Mouse (Mus musculus): ENCODE measurements around the gene Atp5k. TPM values are rescaled to one million over a fixed set of nuclear protein-coding genes. Genes with fewer than 3 reads are reported as not detected.

The Atp5k gene
- 63.6 to 88.8 TPM (median 69.4 TPM) in 4 replicates for total RNA-seq (2023)

GRCm38 (mm10) chr5:108433804-108434587 is at the start of gene Atp5k:
TSS of gene Atp5k (minus strand) at chr5:108434448.

GRCm38 (mm10) chr5:108461082-108462065 is 27.1 kb upstream of the Atp5k start, which contains the start of gene Pcgf3:
TSS of gene Pcgf3 (plus strand) at chr5:108461232.

GRCm38 (mm10) chr5:108448785-108449668 is 14.8 kb upstream of the Atp5k start, which contains the start of gene Mfsd7a:
TSS of gene Mfsd7a (minus strand) at chr5:108448891.

DNA sequence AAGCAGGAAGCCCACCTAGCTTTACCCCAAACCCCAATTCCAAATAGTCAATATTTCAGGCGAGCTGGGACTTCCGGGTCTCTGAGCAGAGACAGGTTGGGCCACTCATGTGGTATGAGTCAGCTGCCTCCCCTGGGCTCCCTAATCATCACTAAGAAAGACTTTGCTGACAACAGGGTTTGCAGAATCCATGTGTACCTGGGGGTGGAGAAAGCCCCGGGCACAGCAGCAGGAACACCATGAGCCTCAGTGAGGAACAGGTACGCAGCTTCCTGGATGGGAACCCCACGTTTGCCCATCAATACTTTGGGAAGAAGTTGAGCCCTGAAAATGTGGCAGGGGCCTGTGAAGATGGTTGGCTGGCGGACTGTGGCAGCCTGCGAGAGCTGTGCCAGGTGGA is 46.0 kb downstream of the Atp5k start, which contains the start of gene Pde6b:
Gene Pde6b (plus strand): TSS at position 191 of the 400 bp plus-strand sequence.

Other genes with a start within 250 kb of the Atp5k start
- gene Dr1, start 165.6 kb downstream of the Atp5k start, total RNA-seq (2023), result 31.1 to 37.0 TPM (median 34.5 TPM) in 4 replicates
- 2.5 to 4.3 TPM (median 3.7 TPM) in 4 replicates for gene Pigg, start 121.8 kb downstream of the Atp5k start, total RNA-seq (2023)
- not detected in 4 replicates for gene Gm42517, start 66.5 kb downstream of the Atp5k start, total RNA-seq (2023)
- gene Pde6b, start 46.1 kb downstream of the Atp5k start, total RNA-seq (2023), result not detected in 4 replicates
- not detected in 4 replicates for gene Mfsd7a, start 14.4 kb upstream of the Atp5k start, total RNA-seq (2023)
- gene Pcgf3, start 26.8 kb upstream of the Atp5k start, total RNA-seq (2023), result 16.8 to 26.2 TPM (median 22.8 TPM) in 4 replicates
- gene Cplx1, start 115.6 kb upstream of the Atp5k start, total RNA-seq (2023), result not detected in 4 replicates
- gene Gak, start 195.3 kb upstream of the Atp5k start, total RNA-seq (2023), result 143 to 166 TPM (median 155 TPM) in 4 replicates
- 17.2 to 22.4 TPM (median 18.6 TPM) in 4 replicates for gene Tmem175, start 195.3 kb upstream of the Atp5k start, total RNA-seq (2023)
- 33.5 to 39.5 TPM (median 38.0 TPM) in 4 replicates for gene Idua, start 225.9 kb upstream of the Atp5k start, total RNA-seq (2023)
- 38.8 to 47.8 TPM (median 40.7 TPM) in 4 replicates for gene Dgkq, start 235.2 kb upstream of the Atp5k start, total RNA-seq (2023)
- gene Slc26a1, start 241.1 kb upstream of the Atp5k start, total RNA-seq (2023), result 0.26 TPM in 1 of 4 replicates, not detected in the others